Mouse (Mus musculus) CH12.LX (cell line): ENCODE results near the gene Plch2. TPM values are rescaled to one million over a fixed set of nuclear protein-coding genes. Genes with fewer than 3 reads are reported as not detected.

ENCODE experiments used
- DNase-seq: peaks from one replicate; pipeline ENCODE4 v3.0.0-alpha.2; 2013; ENCODE audit errors: extremely low read depth
- H3K27ac ChIP-seq: 2 replicates; pipeline ENCODE4 v1.5.1; 2012; ENCODE audit warnings: low read depth, mild to moderate bottlenecking, control low read depth, moderate library complexity; ENCODE audit not compliant: insufficient read depth
- H3K27me3 ChIP-seq: replicated peaks from 2 replicates; pipeline ENCODE3; 2012; ENCODE audit warnings: inconsistent platforms
- H3K36me3 ChIP-seq, 2 experiments: replicated peaks in 1 of 2; 2 replicates each; pipeline versions ENCODE3 to v1.6.1; 2012; ENCODE audit warnings: inconsistent platforms in 1 of 2, low read length in 1 of 2, mild to moderate bottlenecking in 1 of 2, mixed read lengths in 1 of 2, moderate library complexity in 1 of 2; ENCODE audit not compliant: control insufficient read depth in 1 of 2, insufficient read depth in 1 of 2
- H3K4me1 ChIP-seq, 2 experiments: 2 replicates each; pipeline ENCODE4 v1.6.1; 2012; ENCODE audit warnings: inconsistent platforms in 1 of 2, moderate library complexity in 1 of 2; ENCODE audit not compliant: insufficient read depth in 2 of 2, control insufficient read depth in 1 of 2
- H3K4me2 ChIP-seq: 2 replicates; pipeline ENCODE4 v1.6.1; 2012; ENCODE audit warnings: low read depth, mild to moderate bottlenecking, control low read depth; ENCODE audit not compliant: poor library complexity, insufficient read depth, severe bottlenecking
- H3K4me3 ChIP-seq, 3 experiments: fragments of 150-350 bp in 1 of 3; sonication (generic) in 1 of 3; replicated peaks in 1 of 3; 2 replicates each; pipeline versions ENCODE3 to v1.5.1; 2011 to 2012; ENCODE audit warnings: low read depth in 2 of 3, low read length in 2 of 3, mild to moderate bottlenecking in 2 of 3, moderate library complexity in 2 of 3, control low read depth in 1 of 3, improper control_type of control experiment in 1 of 3, inconsistent platforms in 1 of 3, mixed read lengths in 1 of 3; ENCODE audit not compliant: poor library complexity in 1 of 3
- H3K79me2 ChIP-seq: replicated peaks from 2 replicates; pipeline ENCODE4 v1.6.1; 2012; ENCODE audit warnings: mild to moderate bottlenecking, moderate library complexity; ENCODE audit not compliant: control insufficient read depth, poor library complexity, insufficient read depth, severe bottlenecking; ENCODE audit errors: extremely low read depth
- H3K9ac ChIP-seq: 2 replicates; pipeline ENCODE4 v1.6.1; 2012; ENCODE audit warnings: low read depth, mild to moderate bottlenecking, control low read depth, moderate library complexity; ENCODE audit not compliant: insufficient read depth
- H3K9me3 ChIP-seq: replicated peaks from 2 replicates; pipeline ENCODE3; 2012; ENCODE audit warnings: low read length, inconsistent platforms, mixed read lengths
- CHD2 ChIP-seq: IDR thresholded peaks from 2 replicates; pipeline ENCODE4 v1.6.1; 2011; ENCODE audit warnings: low read length, improper control_type of control experiment
- CTCF ChIP-seq, 2 experiments: IDR thresholded peaks in 1 of 2; conservative IDR thresholded peaks in 1 of 2; 2 replicates each; pipeline ENCODE4 v1.5.1; 2011 to 2012; ENCODE audit warnings: low read depth in 2 of 2, low read length in 2 of 2, improper control_type of control experiment in 1 of 2, inconsistent platforms in 1 of 2, mild to moderate bottlenecking in 1 of 2, moderate library complexity in 1 of 2
- E2F4 ChIP-seq: IDR thresholded peaks from 2 replicates; pipeline ENCODE4 v1.6.1; 2011; ENCODE audit warnings: low read depth, low read length, improper control_type of control experiment; ENCODE audit not compliant: insufficient replicate concordance
- EP300 ChIP-seq: IDR thresholded peaks from 2 replicates; pipeline ENCODE4 v1.6.1; 2011; ENCODE audit warnings: low read length, improper control_type of control experiment
- GABPA ChIP-seq: IDR thresholded peaks from 2 replicates; pipeline ENCODE4 v1.6.1; 2012; ENCODE audit warnings: low read depth, low read length, improper control_type of control experiment, inconsistent platforms; ENCODE audit not compliant: insufficient replicate concordance
- HCFC1 ChIP-seq: IDR thresholded peaks from 2 replicates; pipeline ENCODE4 v1.6.1; 2012; ENCODE audit warnings: low read depth, mild to moderate bottlenecking, inconsistent platforms, low read length, improper control_type of control experiment
- JUN ChIP-seq: IDR thresholded peaks from 2 replicates; pipeline ENCODE4 v1.6.1; 2011; ENCODE audit warnings: low read depth, mild to moderate bottlenecking, low read length, improper control_type of control experiment, moderate library complexity; ENCODE audit not compliant: insufficient read depth
- KAT2A ChIP-seq: IDR thresholded peaks from 2 replicates; pipeline ENCODE4 v1.6.1; 2012; ENCODE audit warnings: low read length, improper control_type of control experiment, inconsistent platforms; ENCODE audit not compliant: insufficient replicate concordance
- MAZ ChIP-seq: IDR thresholded peaks from 2 replicates; pipeline ENCODE4 v1.6.1; 2012; ENCODE audit warnings: low read depth, mild to moderate bottlenecking, inconsistent platforms, low read length, improper control_type of control experiment, moderate library complexity
- MEF2A ChIP-seq: IDR thresholded peaks from 2 replicates; pipeline ENCODE4 v1.6.1; 2014; ENCODE audit warnings: low read depth, mild to moderate bottlenecking, inconsistent platforms, low read length, improper control_type of control experiment, borderline replicate concordance
- NRF1 ChIP-seq: IDR thresholded peaks from 2 replicates; pipeline ENCODE4 v1.6.1; 2014; ENCODE audit warnings: low read depth, mild to moderate bottlenecking, inconsistent platforms, low read length, improper control_type of control experiment, moderate library complexity
- PAX5 ChIP-seq: IDR thresholded peaks from 2 replicates; pipeline ENCODE4 v1.6.1; 2012; ENCODE audit warnings: low read length, inconsistent platforms, mixed read lengths
- POLR2A ChIP-seq: IDR thresholded peaks from 2 replicates; pipeline ENCODE4 v1.6.1; 2011; ENCODE audit warnings: low read depth, mild to moderate bottlenecking, improper control_type of control experiment, low read length
- RAD21 ChIP-seq: IDR thresholded peaks from 2 replicates; pipeline ENCODE4 v1.6.1; 2011; ENCODE audit warnings: low read depth, mild to moderate bottlenecking, low read length, improper control_type of control experiment, moderate library complexity
- SMC3 ChIP-seq: IDR thresholded peaks from 2 replicates; pipeline ENCODE4 v1.6.1; 2011; ENCODE audit warnings: low read depth, low read length, improper control_type of control experiment
- TBP ChIP-seq: conservative IDR thresholded peaks from 2 replicates; pipeline ENCODE4 v1.6.1; 2011; ENCODE audit warnings: low read depth, low read length, improper control_type of control experiment
- TCF12 ChIP-seq: IDR thresholded peaks from 2 replicates; pipeline ENCODE4 v1.6.1; 2014; ENCODE audit warnings: low read depth, mild to moderate bottlenecking, inconsistent platforms, low read length, improper control_type of control experiment
- USF2 ChIP-seq: conservative IDR thresholded peaks from 2 replicates; pipeline ENCODE4 v1.6.1; 2011; ENCODE audit warnings: low read depth, low read length, improper control_type of control experiment
- ZMIZ1 ChIP-seq: IDR thresholded peaks from 2 replicates; pipeline ENCODE4 v1.6.1; 2012; ENCODE audit warnings: low read depth, mild to moderate bottlenecking, inconsistent platforms, low read length, improper control_type of control experiment
- dilution Hi-C: fragments of 300-500 bp; cut with MboI; formaldehyde crosslinking; loops from 2 replicates; pipeline ENCODE4 v1.14.3; 2020; ENCODE audit warnings: low sequenced_read_pairs; ENCODE audit not compliant: extremely low pct_unique_long_range_greater_than_20kb, extremely low pct_ligation_motif_present
- in situ Hi-C: fragments of 300-500 bp; cut with MboI; formaldehyde crosslinking; loops from 3 replicates; pipeline ENCODE4 v1.14.3; 2019; ENCODE audit warnings: low sequenced_read_pairs, low pct_ligation_motif_present, low pct_unique_long_range_greater_than_20kb, mixed read lengths
- polyA plus RNA-seq: library from polyadenylated mRNA; unstranded; fragments of >175 nt; gene quantifications from 2 replicates; pipeline ENCODE4 v1.2.1, GENCODE M21; 2012; ENCODE audit warnings: low read depth; ENCODE audit not compliant: insufficient read length
- total RNA-seq, 2 experiments: library from RNA; depleted of rRNA; stranded (reverse); fragments of 300-350 nt in 1 of 2; fragments of >200 nt in 1 of 2; gene quantifications; 2 replicates each; pipeline ENCODE4 v1.2.3; 2012 to 2014

Plch2 gene
- total and polyA plus RNA-seq, 3 experiments = 0.04 to 0.47 (median 0.17) TPM

DNA sequence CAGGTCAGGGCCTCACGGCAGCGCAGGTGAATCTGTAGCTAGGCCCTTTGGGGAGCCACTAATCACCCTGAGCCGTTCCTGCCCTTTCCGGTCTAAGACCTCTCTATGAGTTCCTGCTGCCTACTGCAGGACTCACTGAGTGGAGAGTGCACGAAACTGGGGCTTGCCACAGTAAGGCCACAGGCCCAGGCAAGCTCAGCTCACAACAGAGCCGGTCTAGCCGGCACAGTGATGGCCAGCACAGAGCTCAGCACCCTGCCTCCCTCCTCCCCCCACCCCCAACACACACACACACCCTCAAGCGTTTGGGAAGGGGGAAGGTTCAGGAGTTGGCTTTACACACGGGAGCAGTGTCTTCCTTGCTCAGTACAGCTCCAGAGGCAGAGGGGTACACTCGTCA is 1.7 kb upstream of the Plch2 start:
- H3K9me3 ChIP-seq = no peaks in the 10 kb centered on the region
- peaks cover 93% of the 10 kb centered on the region for H3K27me3 ChIP-seq
- no peak overlapping the region for H3K4me2 ChIP-seq
- dilution Hi-C loops = no loop called here
- no peak overlapping the region for H3K4me3 ChIP-seq
- H3K79me2 ChIP-seq = no peaks in the 10 kb centered on the region
- no peak overlapping the region for H3K9ac ChIP-seq
- H3K27ac ChIP-seq = no peak overlapping the region
- TF ChIP-seq SMC3 (no peak), EP300 (no peak), PAX5 (no peak), JUN (no peak), MAZ (no peak), CTCF (conservative IDR thresholded peaks at IDR 0.05 in 1 of 2, IDR thresholded peaks at IDR 0.05 in 1 of 2; ENCODE audit: low read depth in 2 of 2, low read length in 2 of 2) (no peak), GABPA (no peak), E2F4 (no peak), ZMIZ1 (no peak), CHD2 (no peak), MEF2A (no peak)
- TF ChIP-seq, all 38 proteins: peak for 0
- DNase-seq = no peak
- no peaks in the 10 kb centered on the region for H3K36me3 ChIP-seq
- H3K4me1 ChIP-seq = peaks cover 4 to 9% of the 10 kb centered on the region in 2 experiments; a peak in 2 of 4 replicates
- in situ Hi-C loops = no loop called here

DNA sequence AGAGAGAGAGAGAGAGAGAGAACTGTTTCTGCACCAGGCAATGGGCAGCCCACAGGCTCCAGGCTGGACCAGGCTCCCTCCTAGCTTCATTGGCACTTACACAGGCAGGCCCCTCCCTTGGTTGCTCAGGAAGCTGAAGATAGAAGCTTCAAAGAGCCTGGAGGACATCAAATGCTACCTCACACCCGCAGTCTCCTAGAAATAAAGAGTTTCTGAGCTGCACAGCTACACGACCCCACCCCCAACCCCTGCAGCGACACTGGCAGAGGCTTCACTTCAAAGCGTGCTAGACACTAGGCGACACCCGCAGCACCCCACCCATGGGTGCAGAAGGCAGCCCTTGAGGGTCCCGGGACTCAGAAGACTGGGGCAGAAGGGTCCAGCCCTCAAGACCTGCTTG is 6.5 kb downstream of the Plch2 start:
- dilution Hi-C loops = no loop called here
- in situ Hi-C loops = no loop called here
- H3K36me3 ChIP-seq = no peaks in the 10 kb centered on the region
- no peak for TF ChIP-seq RAD21
- no peak for TF ChIP-seq USF2
- TF ChIP-seq HCFC1 = no peak
- TF ChIP-seq NRF1 = no peak
- TF ChIP-seq CHD2 = no peak
- TF ChIP-seq POLR2A = no peak
- TF ChIP-seq CTCF (conservative IDR thresholded peaks at IDR 0.05 in 1 of 2, IDR thresholded peaks at IDR 0.05 in 1 of 2; ENCODE audit: low read depth in 2 of 2, low read length in 2 of 2) = no peak
- no peak for TF ChIP-seq TBP
- no peak for TF ChIP-seq PAX5
- TF ChIP-seq KAT2A = no peak
- no peak for TF ChIP-seq TCF12
- TF ChIP-seq MEF2A = no peak
- no peak for TF ChIP-seq E2F4
- peaks cover 4 to 5% of the 10 kb centered on the region in 2 experiments; a peak in 3 of 4 replicates for H3K4me1 ChIP-seq
- H3K27ac ChIP-seq = no peak overlapping the region
- no peak overlapping the region for H3K9ac ChIP-seq
- peaks cover 89% of the 10 kb centered on the region for H3K27me3 ChIP-seq
- DNase-seq = no peak
- no peak overlapping the region for H3K4me3 ChIP-seq
- H3K4me2 ChIP-seq = no peak overlapping the region
- no peaks in the 10 kb centered on the region for H3K79me2 ChIP-seq
- no peaks in the 10 kb centered on the region for H3K9me3 ChIP-seq
